Mouse (Mus musculus) testis, adult 2 months (tissue): ENCODE results near the gene 1110051M20Rik.

Source experiments
- CTCF ChIP-seq: fragments of 200-500 bp; IDR thresholded peaks from 2 replicates; pipeline ENCODE4 v1.5.1; 2012; ENCODE audit warnings: low read depth, mild to moderate bottlenecking, inconsistent platforms, low read length, moderate library complexity; ENCODE audit not compliant: control insufficient read depth, insufficient read depth, insufficient replicate concordance
- POLR2A ChIP-seq: fragments of 200-500 bp; IDR thresholded peaks from 2 replicates; pipeline ENCODE4 v1.6.1; 2012; ENCODE audit warnings: low read depth, mild to moderate bottlenecking, inconsistent platforms, low read length, moderate library complexity; ENCODE audit not compliant: control insufficient read depth

DNA sequence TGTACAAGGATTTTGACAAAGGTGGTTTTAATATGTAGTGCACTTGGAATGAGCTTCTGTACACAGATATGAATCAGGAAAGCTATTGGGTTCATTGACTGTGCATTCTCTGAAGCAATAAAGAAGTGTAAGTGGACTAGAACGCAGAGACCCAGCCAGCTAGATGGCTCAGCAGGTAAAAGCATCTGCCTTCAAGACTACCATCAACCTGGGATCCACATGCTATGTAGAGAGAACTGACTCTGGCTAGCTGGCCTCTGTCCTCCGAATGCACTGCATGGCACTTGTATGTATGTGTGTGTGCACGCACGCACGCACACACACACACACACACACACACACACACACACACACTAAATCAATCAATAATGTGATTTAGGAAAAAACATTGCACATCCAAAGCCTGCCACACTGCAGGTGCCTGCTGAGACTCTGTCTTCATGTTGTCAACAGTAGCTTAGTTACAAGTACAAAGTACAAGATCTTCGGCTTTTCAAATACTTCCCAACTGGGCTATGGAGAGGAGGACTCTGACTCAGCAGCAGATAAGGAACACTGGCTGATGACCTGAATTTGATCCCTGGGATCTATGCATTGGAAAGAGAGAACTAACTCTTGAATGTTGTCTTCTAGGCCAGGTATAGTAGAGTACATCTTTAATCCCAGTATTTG is 57.1 kb downstream of the 1110051M20Rik start:
- no peak for TF ChIP-seq POLR2A
- TF ChIP-seq CTCF = no peak
